Mouse (Mus musculus): ENCODE measurements around the gene Pxk.

DNA sequence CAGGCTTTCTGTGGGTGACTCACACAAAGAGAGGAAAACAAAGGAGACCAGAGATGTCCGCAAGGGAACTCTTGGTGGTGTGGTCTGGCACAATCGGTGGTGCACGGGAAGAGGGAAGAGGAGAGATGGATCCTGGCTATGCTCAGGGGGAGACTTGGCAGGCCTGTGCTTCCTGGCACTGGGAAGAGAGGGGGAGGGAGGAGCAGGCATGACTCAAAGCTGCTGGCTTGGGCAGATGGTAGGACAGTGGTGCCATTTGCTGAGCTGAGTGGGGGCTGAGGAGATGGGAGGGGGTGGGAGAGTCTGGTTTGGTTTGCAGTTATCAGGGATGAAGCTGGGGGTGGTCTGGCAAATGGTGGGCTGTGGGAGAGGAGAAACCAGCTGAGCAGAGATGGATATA, 110.9 kb downstream of the Pxk start:
- TF ChIP-seq GATA1 (IDR thresholded peaks at IDR 0.05; ENCODE audit: borderline replicate concordance, low read length) (no peak), CTCF (IDR thresholded peaks at IDR 0.05; ENCODE audit: low read depth, low read length) (no peak), POLR2AphosphoS5 (IDR thresholded peaks at IDR 0.05; ENCODE audit: insufficient replicate concordance, low read depth, low read length) (no peak), TAL1 (conservative IDR thresholded peaks at IDR 0.05; ENCODE audit: low read depth, low read length) (no peak)

Data from G1E (cell line).